Mouse (Mus musculus): ENCODE measurements around the gene Plekho1.

GRCm38 (mm10) chr3:95987386-95988110 is 8.3 kb downstream of the Plekho1 start:
- TF ChIP-seq EP300 (IDR thresholded peaks at IDR 0.05) (no peak), CTCF (IDR thresholded peaks at IDR 0.05) (no peak)
